Mouse (Mus musculus) ES-CJ7 (cell line): ENCODE results near the gene Emid1.

Experiments used
- DNase-seq: peaks from one replicate; pipeline ENCODE4 v3.0.0; 2011; ENCODE audit warnings: low read depth, low spot score

The Emid1 gene

GRCm38 (mm10) chr11:5063561-5064281 is 88.3 kb downstream of the Emid1 start:
- no peak for DNase-seq

- no peak for DNase-seq
Observed at GRCm38 (mm10) chr11:5062860-5063505, 89.1 kb downstream of the Emid1 start.

GRCm38 (mm10) chr11:5062326-5062725 is 89.7 kb downstream of the Emid1 start:
- DNase-seq: no peak

GRCm38 (mm10) chr11:5061413-5062139 is 90.5 kb downstream of the Emid1 start:
- DNase-seq: peak; percentile 94

GRCm38 (mm10) chr11:5060756-5061412 is 91.2 kb downstream of the Emid1 start:
- no peak for DNase-seq

- DNase-seq: peak; percentile 83
Observed at GRCm38 (mm10) chr11:5059704-5060156, 92.3 kb downstream of the Emid1 start.

- DNase-seq: no peak
Observed at GRCm38 (mm10) chr11:5059230-5059629, 92.8 kb downstream of the Emid1 start.

- DNase-seq: no peak
Observed at GRCm38 (mm10) chr11:5058783-5059182, 93.3 kb downstream of the Emid1 start.

GRCm38 (mm10) chr11:5057856-5058641 is 94.0 kb downstream of the Emid1 start, which contains the start of gene Rasl10a:
Gene Rasl10a (plus strand): TSS chr11:5058128.
- no peak for DNase-seq

GRCm38 (mm10) chr11:5057541-5057855 is 94.6 kb downstream of the Emid1 start:
- DNase-seq: no peak

GRCm38 (mm10) chr11:5057064-5057463 is 95.0 kb downstream of the Emid1 start:
- DNase-seq: no peak
